Mouse (Mus musculus) urinary bladder, postnatal 4 days (tissue): Measurements from ENCODE around the gene Utp4.
"Not testable (repeated sequence)": the region's sequence is repeated elsewhere in the genome, so short reads cannot be mapped to it uniquely, and the experiment has no call there.

ENCODE experiments used
- DNase-seq, 2 experiments: peaks; one replicate each; pipeline ENCODE4 v3.0.0; 2021 to 2022; ENCODE audit warnings: low spot score in 2 of 2

Gene Utp4

GRCm38 (mm10) chr8:106905727-106906480 lies 12.5 kb downstream of the Utp4 start:
- peak in 1 of 2 experiments; percentile 73 for DNase-seq

- DNase-seq = no peak
Measured at GRCm38 (mm10) chr8:106906635-106907034, 13.2 kb downstream of the Utp4 start.

- DNase-seq = no peak
Measured at GRCm38 (mm10) chr8:106907450-106907849, 14.0 kb downstream of the Utp4 start.

- DNase-seq = no peak
Measured at GRCm38 (mm10) chr8:106908291-106908690, 14.9 kb downstream of the Utp4 start.

- DNase-seq = no peak
Measured at GRCm38 (mm10) chr8:106913631-106914030, 20.2 kb downstream of the Utp4 start.

- no peak for DNase-seq
Measured at GRCm38 (mm10) chr8:106919721-106920394, 26.4 kb downstream of the Utp4 start.

- no peak for DNase-seq
Measured at GRCm38 (mm10) chr8:106920395-106920741, 26.9 kb downstream of the Utp4 start.

GRCm38 (mm10) chr8:106924057-106924456 lies 30.6 kb downstream of the Utp4 start:
- DNase-seq = no peak

GRCm38 (mm10) chr8:106924904-106925349 lies 31.5 kb downstream of the Utp4 start:
- DNase-seq = peak in 1 of 2 experiments; percentile 39

- no peak for DNase-seq
Measured at GRCm38 (mm10) chr8:106925446-106925845, 32.0 kb downstream of the Utp4 start.

GRCm38 (mm10) chr8:106927247-106927646 lies 33.8 kb downstream of the Utp4 start:
- DNase-seq = no peak

- DNase-seq = not testable (repeated sequence)
Measured at GRCm38 (mm10) chr8:106928182-106928581, 34.7 kb downstream of the Utp4 start.

GRCm38 (mm10) chr8:106929155-106929913 lies 35.9 kb downstream of the Utp4 start:
- DNase-seq = peak in 1 of 2 experiments; percentile 38

- no peak for DNase-seq
Measured at GRCm38 (mm10) chr8:106929921-106930320, 36.5 kb downstream of the Utp4 start.

GRCm38 (mm10) chr8:106932376-106933065 lies 39.1 kb downstream of the Utp4 start:
- peak in 1 of 2 experiments; percentile 27 for DNase-seq

GRCm38 (mm10) chr8:106933506-106934143 lies 40.2 kb downstream of the Utp4 start:
- DNase-seq = no peak

GRCm38 (mm10) chr8:106934226-106934977 lies 41.0 kb downstream of the Utp4 start:
- DNase-seq = no peak

GRCm38 (mm10) chr8:106935324-106935869 lies 42.0 kb downstream of the Utp4 start, which contains the start of gene Sntb2:
TSS of gene Sntb2 (plus strand) at chr8:106935750.
- DNase-seq = peak; percentile 90 to 94

GRCm38 (mm10) chr8:106935899-106936477 lies 42.6 kb downstream of the Utp4 start:
- peak; percentile 53 to 63 for DNase-seq
